Mouse (Mus musculus) left cerebral cortex, postnatal 25 days (tissue): ENCODE results near the gene Dtx4. TPM values are rescaled to one million over a fixed set of nuclear protein-coding genes. Genes with fewer than 3 reads are reported as not detected.

Experiments used
- DNase-seq, 2 experiments: peaks; one replicate each; pipeline ENCODE4 v3.0.0; 2022; ENCODE audit warnings: low spot score in 2 of 2, mixed read lengths in 1 of 2
- intact Hi-C: fragments of 180-260 bp; cut with DNase I; formaldehyde crosslinking; loops from one replicate; pipeline ENCODE4 v1.15.1; 2025
- total RNA-seq, 2 experiments: library from RNA; stranded (reverse); gene quantifications; 2 replicates each; pipeline ENCODE4 v1.2.3; 2021

The Dtx4 gene
- total RNA-seq, 2 experiments from 2014 or later, result 32.7 to 37.1 TPM

- intact Hi-C loops, result no loop called here
- no peak for DNase-seq
Observed at GRCm38 (mm10) chr19:12496241-12496640, 5.0 kb downstream of the Dtx4 start.

- intact Hi-C loops, result no loop called here
- no peak for DNase-seq
Observed at GRCm38 (mm10) chr19:12494972-12495535, 6.2 kb downstream of the Dtx4 start.

- intact Hi-C loops, result no loop called here
- no peak for DNase-seq
Observed at GRCm38 (mm10) chr19:12494187-12494458, 7.1 kb downstream of the Dtx4 start.

- intact Hi-C loops, result no loop called here
- no peak for DNase-seq
Observed at GRCm38 (mm10) chr19:12493453-12494186, 7.6 kb downstream of the Dtx4 start.

- no peak for DNase-seq
- intact Hi-C loops, result no loop called here
Observed at GRCm38 (mm10) chr19:12491636-12492035, 9.6 kb downstream of the Dtx4 start.

- intact Hi-C loops, result no loop called here
- DNase-seq, result no peak
Observed at GRCm38 (mm10) chr19:12489675-12490570, 11.3 kb downstream of the Dtx4 start.

GRCm38 (mm10) chr19:12488969-12489674 is 12.1 kb downstream of the Dtx4 start:
- no peak for DNase-seq
- intact Hi-C loops, result no loop called here

- no peak for DNase-seq
- intact Hi-C loops, result no loop called here
Observed at GRCm38 (mm10) chr19:12488205-12488966, 12.9 kb downstream of the Dtx4 start.

- DNase-seq, result no peak
- intact Hi-C loops, result no loop called here
Observed at GRCm38 (mm10) chr19:12487511-12488204, 13.6 kb downstream of the Dtx4 start.

- intact Hi-C loops, result no loop called here
- no peak for DNase-seq
Observed at GRCm38 (mm10) chr19:12486875-12487274, 14.4 kb downstream of the Dtx4 start.

- intact Hi-C loops, result no loop called here
- no peak for DNase-seq
Observed at GRCm38 (mm10) chr19:12485631-12486030, 15.6 kb downstream of the Dtx4 start.

- intact Hi-C loops, result no loop called here
Observed at GRCm38 (mm10) chr19:12485223-12485622, 16.0 kb downstream of the Dtx4 start.

GRCm38 (mm10) chr19:12484210-12484609 is 17.0 kb downstream of the Dtx4 start:
- intact Hi-C loops, result no loop called here
- DNase-seq, result no peak

More at GRCm38 (mm10) chr19:12485223-12485622, 16.0 kb downstream of the Dtx4 start:
- no peak for DNase-seq

GRCm38 (mm10) chr19:12483782-12484181 is 17.5 kb downstream of the Dtx4 start:
- no peak for DNase-seq
- intact Hi-C loops, result no loop called here

- intact Hi-C loops, result no loop called here
- DNase-seq, result no peak
Observed at GRCm38 (mm10) chr19:12478369-12478768, 22.9 kb downstream of the Dtx4 start.

GRCm38 (mm10) chr19:12476721-12477270 is 24.5 kb downstream of the Dtx4 start:
- intact Hi-C loops, result no loop called here
- peak in 1 of 2 experiments; percentile 65 for DNase-seq

GRCm38 (mm10) chr19:12475380-12476250 is 25.6 kb downstream of the Dtx4 start:
- DNase-seq, result peak; percentile 87 to 96
- intact Hi-C loops, result no loop called here

- no peak for DNase-seq
- intact Hi-C loops, result no loop called here
Observed at GRCm38 (mm10) chr19:12473951-12474350, 27.3 kb downstream of the Dtx4 start.
